Comparison of ENCODE assay signal across 20 mouse cellular contexts in the genomic region with DNA sequence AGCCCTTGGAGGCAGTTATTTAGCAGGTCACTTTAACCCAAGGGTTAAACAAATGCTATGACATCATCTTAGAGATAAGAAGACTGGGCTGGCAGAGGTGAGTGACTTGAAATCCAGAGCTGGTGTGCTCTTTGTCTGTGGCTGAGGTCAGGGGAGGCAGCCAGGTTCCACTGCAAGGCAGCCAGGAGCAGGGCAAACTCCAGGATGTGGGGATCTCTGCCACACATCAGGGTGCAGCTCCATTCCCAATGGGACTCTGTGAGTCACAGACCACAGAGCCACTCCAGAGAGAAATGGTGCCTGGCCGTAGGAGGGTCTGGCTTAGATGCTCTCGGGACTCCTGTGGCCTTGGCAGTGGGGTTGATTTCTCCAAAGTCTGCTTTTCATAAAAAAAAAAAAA. TPM values are rescaled to one million over a fixed set of nuclear protein-coding genes. Genes with fewer than 3 reads are reported as not detected.
DNase-seq lines count a peak whose midpoint lies in the region; ATAC-seq lines count a peak whose summit lies in the region.
"Had no signal": no experiment of that assay in that cellular context is flagged by ENCODE, and none has a peak within 500 bp of the region (broad histone marks: within the 10 kb centered on the region; RNA-seq: fewer than 3 reads in every experiment).

No protein-coding gene starts in this region.

- peaks cover 45% of the 10 kb centered on the region for H3K4me1 ChIP-seq in heart, embryonic 12.5 days (replicated peaks)
- H3K4me1 ChIP-seq in midbrain, embryonic 16.5 days (ENCODE audit: control insufficient read depth, insufficient read depth, low read length): peaks cover 4% of the 10 kb centered on the region; the same call in 1 of the 2 replicates
- H3K4me1 ChIP-seq in midbrain, embryonic 14.5 days (ENCODE audit: control insufficient read depth, insufficient read depth, low read length): 0 out of 2 replicates have a peak, but pooled peaks cover 7% of the 10 kb centered on the region
- peaks cover 19% of the 10 kb centered on the region for H3K4me1 ChIP-seq in intestine, embryonic 16.5 days (ENCODE audit: control insufficient read depth, insufficient read depth, low read length)
- H3K4me1 ChIP-seq: forebrain, embryonic 15.5 days; liver, embryonic 15.5 days; neural tube, embryonic 13.5 days had no signal

- no peak overlapping the region for H3K4me3 ChIP-seq in heart, embryonic 12.5 days
- no peak overlapping the region for H3K4me3 ChIP-seq in midbrain, embryonic 16.5 days (ENCODE audit: low read depth, low read length)
- no peak overlapping the region for H3K4me3 ChIP-seq in midbrain, embryonic 14.5 days (replicated peaks; ENCODE audit: low read depth, low read length)
- H3K4me3 ChIP-seq in intestine, embryonic 16.5 days (ENCODE audit: low read length): no peak overlapping the region
- H3K4me3 ChIP-seq: erythroblast, embryonic 14.5 days; forebrain, embryonic 15.5 days; heart, adult 2 months; hindbrain, embryonic 13.5 days; limb, embryonic 12.5 days; liver, embryonic 15.5 days; neural tube, embryonic 13.5 days; stomach, embryonic 15.5 days had no signal

- no peak overlapping the region for H3K27ac ChIP-seq in heart, embryonic 12.5 days (ENCODE audit: poor library complexity, severe bottlenecking)
- H3K27ac ChIP-seq in midbrain, embryonic 16.5 days (ENCODE audit: low read length): no peak overlapping the region
- no peak overlapping the region for H3K27ac ChIP-seq in midbrain, embryonic 14.5 days (replicated peaks; ENCODE audit: low read depth, low read length)
- peak overlapping the region; percentile 37; the same call in 1 of the 2 replicates for H3K27ac ChIP-seq in intestine, embryonic 16.5 days (ENCODE audit: low read length)
- H3K27ac ChIP-seq: forebrain, embryonic 15.5 days; heart, adult 2 months; hindbrain, embryonic 13.5 days; limb, embryonic 12.5 days; liver, embryonic 15.5 days; neural tube, embryonic 13.5 days; stomach, embryonic 15.5 days had no signal

- 35% methylated on average over 2 of the region's 2 CpGs for WGBS in heart, embryonic 12.5 days
- 82% methylated on average over 2 of the region's 2 CpGs for WGBS in midbrain, embryonic 16.5 days
- WGBS in midbrain, embryonic 14.5 days: 66% methylated on average over 2 of the region's 2 CpGs
- 36% methylated on average over 2 of the region's 2 CpGs for WGBS in intestine, embryonic 16.5 days

- H3K9me3 ChIP-seq in heart, embryonic 12.5 days (replicated peaks): no peaks in the 10 kb centered on the region
- H3K9me3 ChIP-seq in midbrain, embryonic 16.5 days (replicated peaks; ENCODE audit: control insufficient read depth, low read length, poor library complexity, severe bottlenecking): no peaks in the 10 kb centered on the region
- no peaks in the 10 kb centered on the region for H3K9me3 ChIP-seq in midbrain, embryonic 14.5 days (ENCODE audit: control insufficient read depth, low read length)
- no peaks in the 10 kb centered on the region for H3K9me3 ChIP-seq in intestine, embryonic 16.5 days (ENCODE audit: control insufficient read depth, low read length)
- H3K9me3 ChIP-seq: forebrain, embryonic 15.5 days; hindbrain, embryonic 13.5 days; limb, embryonic 12.5 days; liver, embryonic 15.5 days; neural tube, embryonic 13.5 days; stomach, embryonic 15.5 days had no signal

- H3K9ac ChIP-seq in heart, embryonic 12.5 days: no peak overlapping the region; the same call in 1 of the 2 replicates
- H3K9ac ChIP-seq in midbrain, embryonic 16.5 days (ENCODE audit: low read depth, low read length): 0 out of 2 replicates have a peak overlapping the region, but pooled peaks have one; percentile 6
- no peak overlapping the region for H3K9ac ChIP-seq in midbrain, embryonic 14.5 days (replicated peaks; ENCODE audit: low read length)
- no peak overlapping the region for H3K9ac ChIP-seq in intestine, embryonic 16.5 days (ENCODE audit: low read depth, low read length)
- H3K9ac ChIP-seq: forebrain, embryonic 15.5 days; hindbrain, embryonic 13.5 days; limb, embryonic 12.5 days; liver, embryonic 15.5 days; neural tube, embryonic 13.5 days; stomach, embryonic 15.5 days had no signal

- H3K27me3 ChIP-seq in heart, embryonic 12.5 days (replicated peaks): no peaks in the 10 kb centered on the region
- no peaks in the 10 kb centered on the region for H3K27me3 ChIP-seq in midbrain, embryonic 16.5 days (ENCODE audit: control insufficient read depth, insufficient read depth, low read depth, low read length)
- H3K27me3 ChIP-seq in midbrain, embryonic 14.5 days (ENCODE audit: control insufficient read depth, insufficient read depth, low read length): no peaks in the 10 kb centered on the region
- H3K27me3 ChIP-seq in intestine, embryonic 16.5 days (replicated peaks; ENCODE audit: control insufficient read depth, insufficient read depth, low read length): no peaks in the 10 kb centered on the region
- H3K27me3 ChIP-seq: forebrain, embryonic 15.5 days; liver, embryonic 15.5 days; neural tube, embryonic 13.5 days; stomach, embryonic 15.5 days had no signal

- no peak for DNase-seq in heart, adult 8-10 months (ENCODE audit: low spot score)
- DNase-seq in midbrain, embryonic 14.5 days: no peak
- DNase-seq in cerebellum, adult 18-20 months: no peak
- DNase-seq in spleen, adult 18-20 months: no peak
- DNase-seq: cerebellum, postnatal 14 days; thymus, postnatal 14 days had no signal

- H3K4me2 ChIP-seq in heart, embryonic 12.5 days: peak overlapping the region; percentile 26; the same call in 1 of the 2 replicates
- no peak overlapping the region for H3K4me2 ChIP-seq in midbrain, embryonic 16.5 days (ENCODE audit: low read length)
- no peak overlapping the region for H3K4me2 ChIP-seq in midbrain, embryonic 14.5 days (ENCODE audit: low read length)
- no peak overlapping the region for H3K4me2 ChIP-seq in intestine, embryonic 16.5 days (ENCODE audit: low read depth, low read length)
- H3K4me2 ChIP-seq: forebrain, embryonic 15.5 days; hindbrain, embryonic 13.5 days; limb, embryonic 12.5 days; liver, embryonic 15.5 days; neural tube, embryonic 13.5 days; stomach, embryonic 15.5 days had no signal

- ATAC-seq in heart, embryonic 12.5 days (ENCODE audit: insufficient number of reproducible peaks, low FRiP score): no peak
- ATAC-seq in midbrain, embryonic 16.5 days: no peak
- no peak for ATAC-seq in midbrain, embryonic 14.5 days (ENCODE audit: low FRiP score, low TSS enrichment)
- ATAC-seq in intestine, embryonic 16.5 days: peak; percentile 21; the same call in 1 of the 2 replicates
- ATAC-seq: activated CD4-positive, CD25-positive, alpha-beta regulatory T cell, adult 4 months; forebrain, embryonic 15.5 days had no signal

- H3K36me3 ChIP-seq in heart, embryonic 12.5 days: no peaks in the 10 kb centered on the region
- H3K36me3 ChIP-seq in midbrain, embryonic 16.5 days (ENCODE audit: control insufficient read depth, insufficient read depth, low read length): no peaks in the 10 kb centered on the region
- H3K36me3 ChIP-seq in midbrain, embryonic 14.5 days (ENCODE audit: control insufficient read depth, insufficient read depth, low read length): no peaks in the 10 kb centered on the region
- H3K36me3 ChIP-seq in intestine, embryonic 16.5 days (ENCODE audit: control insufficient read depth, insufficient read depth, low read length): no peaks in the 10 kb centered on the region
- H3K36me3 ChIP-seq: forebrain, embryonic 15.5 days; hindbrain, embryonic 13.5 days; limb, embryonic 12.5 days; liver, embryonic 15.5 days; neural tube, embryonic 13.5 days; stomach, embryonic 15.5 days had no signal

RNA-seq across cellular contexts. Expression of a gene that starts 12.4 kb away (rescaled TPM):
- 3.7 and 4.8 TPM in 2 replicates for polyA plus RNA-seq in heart, embryonic 12.5 days (2016; fragmentation: Nextera tagmentation; extraction: Ambion mirVana)
- total RNA-seq in heart, adult 8-10 months (2022): 10 to 100 TPM; 16.9 to 21.5 (median 18.3) TPM
- polyA plus RNA-seq in midbrain, embryonic 16.5 days (2015; fragmentation: Nextera tagmentation; extraction: Ambion mirVana): 1.7 and 2.4 TPM in 2 replicates
- 0.63 and 1.1 TPM in 2 replicates for polyA plus RNA-seq in midbrain, embryonic 14.5 days (2014; fragmentation: Nextera tagmentation; extraction: Ambion mirVana)
- 16.9 and 20.2 TPM in 2 replicates for polyA plus RNA-seq in intestine, embryonic 16.5 days (2015; fragmentation: Nextera tagmentation; extraction: Ambion mirVana)
- total RNA-seq: megakaryocyte, adult 5-6 weeks had no signal
- polyA plus RNA-seq: activated CD4-positive, CD25-positive, alpha-beta regulatory T cell, adult 4 months; erythroblast, embryonic 14.5 days had no signal

RNA-seq across cellular contexts. Expression of a gene that starts 39.3 kb away (rescaled TPM):
- not detected in 2 replicates for polyA plus RNA-seq in heart, embryonic 12.5 days (2016; fragmentation: Nextera tagmentation; extraction: Ambion mirVana)
- total RNA-seq in heart, adult 8-10 months (2022): not detected
- polyA plus RNA-seq in midbrain, embryonic 16.5 days (2015; fragmentation: Nextera tagmentation; extraction: Ambion mirVana): 16.2 and 18.0 TPM in 2 replicates
- polyA plus RNA-seq in midbrain, embryonic 14.5 days (2014; fragmentation: Nextera tagmentation; extraction: Ambion mirVana): 21.2 and 23.2 TPM in 2 replicates
- polyA plus RNA-seq in intestine, embryonic 16.5 days (2015; fragmentation: Nextera tagmentation; extraction: Ambion mirVana): not detected in 2 replicates
- total RNA-seq: gastrocnemius, adult 18-20 months; heart, adult 2 months; megakaryocyte, adult 5-6 weeks had no signal
- polyA plus RNA-seq: activated CD4-positive, CD25-positive, alpha-beta regulatory T cell, adult 4 months; erythroblast, embryonic 14.5 days; heart, adult 2 months; liver, embryonic 15.5 days had no signal

RNA-seq across cellular contexts. Expression of a gene that starts 39.3 kb away (rescaled TPM):
- polyA plus RNA-seq in heart, embryonic 12.5 days (2016; fragmentation: Nextera tagmentation; extraction: Ambion mirVana): not detected in 2 replicates
- total RNA-seq in heart, adult 8-10 months (2022): under 1 TPM in 1 of 4 experiments, not detected in 3; 0.09 TPM
- 2.8 and 4.0 TPM in 2 replicates for polyA plus RNA-seq in midbrain, embryonic 16.5 days (2015; fragmentation: Nextera tagmentation; extraction: Ambion mirVana)
- 4.4 and 4.5 TPM in 2 replicates for polyA plus RNA-seq in midbrain, embryonic 14.5 days (2014; fragmentation: Nextera tagmentation; extraction: Ambion mirVana)
- 0.04 and 0.07 TPM in 2 replicates for polyA plus RNA-seq in intestine, embryonic 16.5 days (2015; fragmentation: Nextera tagmentation; extraction: Ambion mirVana)
- total RNA-seq: gastrocnemius, adult 18-20 months; megakaryocyte, adult 5-6 weeks had no signal
- polyA plus RNA-seq: activated CD4-positive, CD25-positive, alpha-beta regulatory T cell, adult 4 months; erythroblast, embryonic 14.5 days; liver, embryonic 15.5 days had no signal

Comparison
In these comparisons a context has a peak if more than half of its experiments do, and no peak if none do; other contexts are left out.
1. RNA of a gene that starts 39.3 kb away (polyA plus RNA-seq): 21.2 to 23.2 TPM in midbrain, embryonic 14.5 days and 16.2 to 18.0 TPM in midbrain, embryonic 16.5 days; not detected in intestine, embryonic 16.5 days and not detected in heart, embryonic 12.5 days; every median in the first group is over 10 times any median in the second.